Mouse (Mus musculus) stomach, embryonic 15.5 days (tissue): Measurements from ENCODE around the gene Cdk5. TPM values are rescaled to one million over a fixed set of nuclear protein-coding genes. Genes with fewer than 3 reads are reported as not detected.

Experiments used
- ATAC-seq: fragments of 200-750 bp; cut with Nextera tagmentation; 2 replicates; pipeline ENCODE4 v1.8.0; 2017; ENCODE audit warnings: low read depth, moderate number of reproducible peaks, moderate TSS enrichment; ENCODE audit not compliant: insufficient read depth, low FRiP score
- H3K27ac ChIP-seq: fragments of 300-500 bp; sonication (generic); 2 replicates; pipeline ENCODE4 v1.5.1; 2015; ENCODE audit warnings: mild to moderate bottlenecking, inconsistent platforms
- H3K27me3 ChIP-seq: fragments of 300-500 bp; sonication (generic); replicated peaks from 2 replicates; pipeline ENCODE4 v1.6.1; 2015; ENCODE audit warnings: inconsistent platforms
- H3K36me3 ChIP-seq: fragments of 300-500 bp; sonication (generic); 2 replicates; pipeline ENCODE4 v1.6.1; 2015; ENCODE audit warnings: inconsistent platforms
- H3K4me1 ChIP-seq: fragments of 300-500 bp; sonication (generic); 2 replicates; pipeline ENCODE4 v1.6.1; 2015; ENCODE audit warnings: inconsistent platforms
- H3K4me2 ChIP-seq: fragments of 300-500 bp; sonication (generic); 2 replicates; pipeline ENCODE4 v1.6.1; 2015; ENCODE audit warnings: mild to moderate bottlenecking, inconsistent platforms
- H3K4me3 ChIP-seq: fragments of 300-500 bp; sonication (generic); replicated peaks from 2 replicates; pipeline ENCODE4 v1.5.1; 2015; ENCODE audit warnings: inconsistent platforms
- H3K9ac ChIP-seq: fragments of 300-500 bp; sonication (generic); 2 replicates; pipeline ENCODE4 v1.6.1; 2015; ENCODE audit warnings: inconsistent platforms
- H3K9me3 ChIP-seq: fragments of 300-500 bp; sonication (generic); 2 replicates; pipeline ENCODE4 v1.6.1; 2016; ENCODE audit warnings: inconsistent platforms
- WGBS: fragments of 180-500 bp; shearing (Covaris S2); methylation state at CpG from one replicate; pipeline ENCODE4 v1.1.7; 2015; 5-methylcytosine and 5-hydroxymethylcytosine counted together
- polyA plus RNA-seq: library from polyadenylated mRNA; unstranded; fragments of >200 nt; fragmentation: Nextera tagmentation; extraction: Ambion mirVana; gene quantifications from 2 replicates; pipeline ENCODE4 v1.2.1, GENCODE M21; 2015

Cdk5 gene
- 37.3 and 41.2 TPM in 2 replicates for polyA plus RNA-seq

DNA sequence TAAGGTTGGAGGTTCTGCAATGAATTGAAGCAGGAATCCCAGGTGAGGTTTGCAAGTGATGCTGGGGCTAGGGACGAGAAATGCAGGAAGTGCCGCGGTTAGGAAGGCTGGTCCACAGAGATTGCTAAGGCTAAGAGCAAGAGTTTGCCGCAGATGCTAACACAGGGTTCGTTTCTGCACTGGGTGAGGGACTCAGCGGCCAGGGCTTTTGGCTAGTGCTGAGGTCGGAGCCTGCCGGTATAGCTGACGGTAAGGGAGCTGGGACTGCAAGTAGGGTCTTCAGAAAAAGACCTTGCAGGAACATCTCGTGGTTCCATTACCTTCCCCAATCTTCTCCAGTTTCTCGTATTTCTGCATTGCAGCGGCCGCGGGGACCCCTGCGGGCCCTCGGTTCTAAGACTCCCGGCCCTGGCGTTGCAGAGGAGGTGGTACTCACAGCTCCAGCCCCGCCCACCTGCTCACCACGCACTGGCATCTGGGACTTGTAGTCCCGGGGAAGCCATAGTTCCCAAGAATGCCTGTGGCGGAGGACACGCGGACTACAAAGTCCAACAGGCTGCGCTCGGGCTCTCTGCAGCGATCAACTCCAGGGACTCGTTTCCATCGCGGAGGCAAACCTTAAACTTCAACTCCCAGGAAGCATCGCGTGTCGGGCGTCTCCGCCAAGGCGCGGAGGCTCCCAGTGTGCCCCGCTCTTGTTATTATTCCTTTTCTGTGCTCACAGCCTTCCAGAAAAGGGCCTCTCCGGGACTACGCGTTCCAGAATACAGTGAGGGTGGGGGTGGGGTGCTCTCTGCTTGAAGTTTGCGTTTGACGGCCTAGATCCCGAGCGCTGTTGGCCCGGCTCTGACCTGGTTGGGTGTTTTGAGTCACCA, at the start of gene Cdk5, which contains the start of gene Slc4a2:
Cdk5 (minus strand) TSS at position 402 of the 875 bp plus-strand sequence.
Slc4a2 (plus strand) TSS at position 709 of the 875 bp plus-strand sequence.
- H3K27me3 ChIP-seq = no peaks in the 10 kb centered on the region
- peak; percentile 91 for ATAC-seq
- under 1% methylated on average over 46 of the region's 46 CpGs for WGBS

GRCm38 (mm10) chr5:24470600-24470999, 47.3 kb upstream of the Cdk5 start:
- no peak overlapping the region for H3K4me3 ChIP-seq
- 8% methylated on average over 5 of the region's 5 CpGs for WGBS
- peaks cover 36% of the 10 kb centered on the region for H3K4me1 ChIP-seq
- no peaks in the 10 kb centered on the region for H3K9me3 ChIP-seq
- H3K4me2 ChIP-seq = no peak overlapping the region
- ATAC-seq = peak; percentile 47; the same call in 1 of the 2 replicates
- no peaks in the 10 kb centered on the region for H3K27me3 ChIP-seq
- H3K27ac ChIP-seq = no peak overlapping the region
- no peaks in the 10 kb centered on the region for H3K36me3 ChIP-seq
- H3K9ac ChIP-seq = no peak overlapping the region

More for the DNA sequence above, at the start of gene Cdk5, which contains the start of gene Slc4a2:
- peak within 1 kb of the TSS; percentile 65 for H3K4me3 ChIP-seq
- peaks cover 13% of the 10 kb centered on the region for H3K36me3 ChIP-seq
- no peaks in the 10 kb centered on the region for H3K9me3 ChIP-seq
- H3K4me1 ChIP-seq = peaks cover 40% of the 10 kb centered on the region
- peak within 1 kb of the TSS; percentile 76 for H3K9ac ChIP-seq
- peak within 1 kb of the TSS; percentile 97 for H3K27ac ChIP-seq
- peak within 1 kb of the TSS; percentile 93 for H3K4me2 ChIP-seq

DNA sequence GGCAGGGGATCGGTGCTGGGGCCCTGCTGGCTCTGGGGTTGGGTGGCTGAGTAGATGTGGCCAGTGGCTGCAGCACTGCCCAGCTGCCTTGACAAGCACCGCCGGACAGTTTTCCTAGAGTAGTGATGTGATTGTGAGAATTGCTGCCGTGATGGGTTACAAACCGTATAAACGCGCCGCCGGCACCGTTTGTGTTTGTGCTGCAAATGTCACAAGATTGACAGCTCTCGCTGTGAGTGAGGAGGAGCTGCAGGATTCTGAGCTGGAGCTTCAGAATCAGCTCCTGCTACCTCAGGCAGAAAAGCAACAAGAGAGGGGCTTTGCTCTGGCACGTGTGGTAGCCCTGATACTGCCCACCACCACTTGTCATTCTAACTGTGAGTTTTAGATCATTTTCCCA, 43.4 kb upstream of the Cdk5 start:
- H3K36me3 ChIP-seq = peaks cover 2% of the 10 kb centered on the region; the same call in 1 of the 2 replicates
- H3K4me3 ChIP-seq = no peak overlapping the region
- 67% methylated on average over 12 of the region's 12 CpGs for WGBS
- H3K27me3 ChIP-seq = no peaks in the 10 kb centered on the region
- H3K4me1 ChIP-seq = 0 out of 2 replicates have a peak, but pooled peaks cover 9% of the 10 kb centered on the region
- no peak for ATAC-seq
- no peaks in the 10 kb centered on the region for H3K9me3 ChIP-seq
- no peak overlapping the region for H3K9ac ChIP-seq
- H3K27ac ChIP-seq = no peak overlapping the region
- H3K4me2 ChIP-seq = no peak overlapping the region

- peaks cover 34% of the 10 kb centered on the region for H3K4me1 ChIP-seq
- no peak overlapping the region for H3K9ac ChIP-seq
- 64% methylated on average over 7 of the region's 7 CpGs for WGBS
- H3K4me3 ChIP-seq = no peak overlapping the region
- H3K4me2 ChIP-seq = peak overlapping the region; percentile 1; the same call in 1 of the 2 replicates
- H3K9me3 ChIP-seq = no peaks in the 10 kb centered on the region
- H3K27me3 ChIP-seq = no peaks in the 10 kb centered on the region
- H3K27ac ChIP-seq = peak overlapping the region; percentile 61
- ATAC-seq = no peak
- no peaks in the 10 kb centered on the region for H3K36me3 ChIP-seq
Measured at GRCm38 (mm10) chr5:24455613-24456012, 32.3 kb upstream of the Cdk5 start.

- Histone ChIP-seq H3K27ac (peak overlapping the region; percentile 61), H3K27me3 (no peaks in the 10 kb centered on the region), H3K4me3 (no peak overlapping the region), H3K9me3 (no peaks in the 10 kb centered on the region), H3K36me3 (no peaks in the 10 kb centered on the region), H3K4me2 (peak overlapping the region; percentile 1; the same call in 1 of the 2 replicates), H3K9ac (no peak overlapping the region), H3K4me1 (peaks cover 34% of the 10 kb centered on the region)
- WGBS = 61% methylated on average over 3 of the region's 3 CpGs
- ATAC-seq = no peak
Measured at GRCm38 (mm10) chr5:24455076-24455475, 31.7 kb upstream of the Cdk5 start.

DNA sequence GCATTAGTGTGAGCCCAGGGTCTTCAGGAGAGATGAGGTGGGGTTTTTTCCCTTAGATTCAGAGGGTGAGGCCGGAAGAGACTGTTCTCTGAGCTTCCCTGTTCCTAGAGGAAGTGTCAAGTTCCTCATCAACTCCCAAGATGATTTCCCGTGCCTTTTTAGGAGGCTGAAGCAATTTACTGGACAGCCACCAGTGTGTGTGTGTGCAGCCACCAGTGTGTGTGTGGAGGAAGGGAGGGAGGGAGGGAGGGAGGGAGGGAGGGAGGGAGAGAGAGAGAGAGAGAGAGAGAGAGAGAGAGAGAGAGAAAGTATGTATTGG, 30.6 kb upstream of the Cdk5 start:
- ATAC-seq = no peak
- H3K27me3 ChIP-seq = no peaks in the 10 kb centered on the region
- H3K27ac ChIP-seq = peak overlapping the region; percentile 37; the same call in 1 of the 2 replicates
- H3K4me3 ChIP-seq = peak overlapping the region; percentile 86; the same call in 1 of the 2 replicates
- peaks cover 34% of the 10 kb centered on the region for H3K4me1 ChIP-seq
- no peaks in the 10 kb centered on the region for H3K36me3 ChIP-seq
- H3K4me2 ChIP-seq = peak overlapping the region; percentile 92
- H3K9ac ChIP-seq = no peak overlapping the region
- H3K9me3 ChIP-seq = no peaks in the 10 kb centered on the region
- 17% methylated on average over 2 of the region's 2 CpGs for WGBS

DNA sequence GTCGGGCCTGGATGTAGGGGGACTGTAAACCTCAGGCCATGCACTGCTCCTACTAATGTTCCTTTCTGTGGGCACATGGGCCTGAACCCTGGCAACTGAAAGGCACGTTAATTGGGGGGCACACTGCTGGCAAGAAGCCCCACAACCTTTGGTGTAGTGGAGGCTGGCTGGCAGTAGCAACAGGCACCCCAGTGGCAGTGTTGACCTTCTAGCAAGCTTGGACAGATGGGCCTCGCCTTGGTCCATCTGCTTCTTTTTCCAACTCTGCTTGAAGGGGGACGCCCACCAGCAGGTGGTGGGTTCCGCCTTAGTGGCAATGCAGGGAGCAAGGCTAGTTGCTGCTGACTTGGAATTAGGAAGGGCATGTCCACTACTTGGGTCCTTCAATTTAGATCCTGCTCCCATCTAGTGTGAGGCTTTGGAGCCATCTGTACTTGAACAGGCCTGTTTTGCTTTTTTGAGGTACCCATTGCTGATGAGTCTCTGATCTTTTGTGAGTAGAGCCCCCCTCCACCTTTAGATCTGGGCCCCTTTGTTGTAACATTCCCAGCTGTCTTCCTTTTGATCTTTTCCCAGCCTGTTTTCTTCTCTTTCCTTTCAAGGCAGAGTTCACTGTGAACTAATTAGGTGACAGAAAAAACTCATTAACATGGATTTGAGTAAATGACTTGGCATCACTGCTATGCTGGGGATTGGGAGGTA, 30.1 kb upstream of the Cdk5 start:
- no peaks in the 10 kb centered on the region for H3K9me3 ChIP-seq
- no peaks in the 10 kb centered on the region for H3K36me3 ChIP-seq
- peak overlapping the region; percentile 92; the same call in 1 of the 2 replicates for H3K9ac ChIP-seq
- peak overlapping the region; percentile 92 for H3K4me2 ChIP-seq
- no peaks in the 10 kb centered on the region for H3K27me3 ChIP-seq
- peak overlapping the region; percentile 90; the same call in 1 of the 2 replicates for H3K27ac ChIP-seq
- no peak for ATAC-seq
- WGBS = 18% methylated on average over 5 of the region's 5 CpGs
- peak overlapping the region; percentile 86 for H3K4me3 ChIP-seq
- H3K4me1 ChIP-seq = peaks cover 34% of the 10 kb centered on the region

GRCm38 (mm10) chr5:24452691-24453233, 29.4 kb upstream of the Cdk5 start:
- under 1% methylated on average over 29 of the region's 29 CpGs for WGBS
- no peak for ATAC-seq
- H3K9me3 ChIP-seq = no peaks in the 10 kb centered on the region

GRCm38 (mm10) chr5:24452030-24452690, 28.8 kb upstream of the Cdk5 start, which contains the start of gene Agap3:
Gene Agap3 (plus strand): TSS chr5:24452177.
- H3K9ac ChIP-seq = peak within 1 kb of the TSS; percentile 92
- H3K27me3 ChIP-seq = no peaks in the 10 kb centered on the region
- no peaks in the 10 kb centered on the region for H3K9me3 ChIP-seq
- peak within 1 kb of the TSS; percentile 92 for H3K4me2 ChIP-seq
- peak within 1 kb of the TSS; percentile 86 for H3K4me3 ChIP-seq
- H3K4me1 ChIP-seq = peaks cover 37% of the 10 kb centered on the region
- ATAC-seq = no peak
- no peaks in the 10 kb centered on the region for H3K36me3 ChIP-seq
- peak within 1 kb of the TSS; percentile 90 for H3K27ac ChIP-seq
- under 1% methylated on average over 83 of the region's 85 CpGs for WGBS

More at GRCm38 (mm10) chr5:24452691-24453233, 29.4 kb upstream of the Cdk5 start:
- Histone ChIP-seq H3K4me2 (peak overlapping the region; percentile 92), H3K9ac (peak overlapping the region; percentile 92), H3K27me3 (no peaks in the 10 kb centered on the region), H3K36me3 (no peaks in the 10 kb centered on the region), H3K27ac (peak overlapping the region; percentile 90), H3K4me3 (peak overlapping the region; percentile 86), H3K4me1 (peaks cover 37% of the 10 kb centered on the region)

DNA sequence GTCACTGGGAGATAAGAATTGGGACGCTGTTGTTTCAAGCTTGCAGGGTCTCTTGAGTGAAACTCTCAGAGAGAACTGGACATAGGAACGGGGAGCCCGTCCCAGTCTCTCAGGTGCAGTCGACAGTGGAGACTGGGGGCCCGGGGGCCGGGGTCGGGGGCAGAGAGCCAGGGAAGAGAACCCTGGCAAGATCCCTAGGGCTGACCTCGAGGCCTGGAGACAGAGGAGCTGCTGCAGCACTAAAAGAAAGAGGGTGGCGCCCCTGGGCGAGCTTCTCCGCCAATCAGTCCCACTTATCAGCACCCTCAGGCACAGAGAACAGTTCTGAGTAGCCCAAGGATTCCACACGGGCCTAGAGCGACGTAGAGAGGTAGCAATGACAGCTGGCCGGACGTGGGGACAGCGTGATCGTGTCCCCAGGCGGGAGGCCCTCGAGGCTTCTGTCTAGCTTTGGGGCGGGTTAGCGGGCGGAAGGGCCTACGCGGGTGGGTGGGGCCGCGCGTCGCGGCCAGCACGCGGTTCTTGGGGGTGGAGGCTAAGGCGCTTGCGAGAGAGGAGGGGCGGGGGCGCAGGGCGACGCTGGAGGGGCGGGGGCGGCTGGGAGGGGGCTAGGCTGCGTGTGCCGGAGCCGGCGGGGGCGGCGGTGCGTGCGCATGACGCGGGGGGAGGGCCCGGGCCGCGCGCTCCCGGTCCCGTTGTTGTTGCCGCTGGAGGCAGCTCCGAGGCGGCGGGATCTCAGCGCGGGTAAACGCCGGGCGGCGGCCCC, 28.1 kb upstream of the Cdk5 start:
- no peaks in the 10 kb centered on the region for H3K36me3 ChIP-seq
- peaks cover 37% of the 10 kb centered on the region for H3K4me1 ChIP-seq
- peak overlapping the region; percentile 92 for H3K4me2 ChIP-seq
- peak overlapping the region; percentile 92 for H3K9ac ChIP-seq
- no peaks in the 10 kb centered on the region for H3K27me3 ChIP-seq
- H3K4me3 ChIP-seq = peak overlapping the region; percentile 86
- peak; percentile 77 for ATAC-seq
- WGBS = 2% methylated on average over 42 of the region's 66 CpGs
- peak overlapping the region; percentile 90 for H3K27ac ChIP-seq
- H3K9me3 ChIP-seq = no peaks in the 10 kb centered on the region
